Mouse (Mus musculus): ENCODE measurements around the gene Ccpg1.

DNA sequence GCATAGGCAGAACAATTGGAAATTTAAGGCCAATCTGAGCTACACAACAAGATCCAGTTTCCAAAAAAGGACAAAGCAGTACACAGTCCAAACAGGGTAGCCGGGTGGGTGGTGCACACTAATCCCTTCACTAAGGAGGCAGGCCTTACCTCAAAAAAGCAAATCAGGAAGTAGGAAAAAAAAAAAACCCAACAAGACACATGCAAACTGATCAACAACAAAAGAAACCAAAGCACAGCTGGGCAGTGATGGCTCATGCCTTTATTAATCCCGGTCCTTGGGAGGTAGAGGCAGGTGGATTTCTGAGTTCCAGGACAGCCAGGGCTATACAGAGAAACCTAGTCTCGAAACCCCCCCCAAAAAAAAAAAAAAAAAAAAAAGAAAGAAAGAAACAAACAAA is 2.5 kb downstream of the Ccpg1 start:
- TF ChIP-seq TCF3 (IDR thresholded peaks at IDR 0.05; ENCODE audit: insufficient read length, low read depth) (no peak), POLR2A (IDR thresholded peaks at IDR 0.05; ENCODE audit: insufficient read length, low read depth) (no peak), MAX (IDR thresholded peaks at IDR 0.05; ENCODE audit: low read depth) (no peak), MYOD1 (IDR thresholded peaks at IDR 0.05; ENCODE audit: control insufficient read depth in 1 of 3, insufficient read length in 2 of 3, low read depth in 2 of 3) (no peak), USF1 (IDR thresholded peaks at IDR 0.05; ENCODE audit: low read depth) (no peak), REST (IDR thresholded peaks at IDR 0.05; ENCODE audit: insufficient read depth, insufficient read length) (no peak), MYOG (IDR thresholded peaks at IDR 0.05; ENCODE audit: control insufficient read depth in 1 of 3, insufficient read depth in 1 of 3, insufficient read length in 2 of 3, low read depth in 2 of 3) (no peak), POLR2AphosphoS2 (IDR thresholded peaks at IDR 0.05; ENCODE audit: insufficient read length, low read depth) (no peak)
